Mouse (Mus musculus) midbrain, embryonic 13.5 days (tissue): ENCODE measurements around the gene Il1rap. TPM values are rescaled to one million over a fixed set of nuclear protein-coding genes. Genes with fewer than 3 reads are reported as not detected.

ENCODE experiments used
- ATAC-seq: fragments of 200-750 bp; cut with Nextera tagmentation; 2 replicates; pipeline ENCODE4 v1.8.0; 2017; ENCODE audit warnings: mild to moderate bottlenecking, moderate TSS enrichment, moderate library complexity
- H3K27ac ChIP-seq: fragments of 300-500 bp; sonication (generic); 2 replicates; pipeline ENCODE4 v1.5.1; 2015; ENCODE audit warnings: inconsistent platforms, mild to moderate bottlenecking, moderate library complexity
- H3K27me3 ChIP-seq: fragments of 300-500 bp; sonication (generic); 2 replicates; pipeline ENCODE4 v1.6.1; 2015; ENCODE audit warnings: mild to moderate bottlenecking, inconsistent platforms
- H3K36me3 ChIP-seq: fragments of 300-500 bp; sonication (generic); 2 replicates; pipeline ENCODE4 v1.6.1; 2015; ENCODE audit warnings: mild to moderate bottlenecking, inconsistent platforms
- H3K4me1 ChIP-seq: fragments of 300-500 bp; sonication (generic); replicated peaks from 2 replicates; pipeline ENCODE4 v1.6.1; 2015; ENCODE audit warnings: inconsistent platforms
- H3K4me2 ChIP-seq: fragments of 300-500 bp; sonication (generic); replicated peaks from 2 replicates; pipeline ENCODE4 v1.6.1; 2015; ENCODE audit warnings: moderate library complexity, mild to moderate bottlenecking, inconsistent platforms
- H3K4me3 ChIP-seq: fragments of 300-500 bp; sonication (generic); replicated peaks from 2 replicates; pipeline ENCODE4 v1.5.1; 2015; ENCODE audit warnings: mild to moderate bottlenecking, inconsistent platforms
- H3K9ac ChIP-seq: fragments of 300-500 bp; sonication (generic); replicated peaks from 2 replicates; pipeline ENCODE4 v1.6.1; 2015; ENCODE audit warnings: mild to moderate bottlenecking, inconsistent platforms
- H3K9me3 ChIP-seq: fragments of 300-500 bp; sonication (generic); 2 replicates; pipeline ENCODE4 v1.6.1; 2016; ENCODE audit warnings: mild to moderate bottlenecking, inconsistent platforms
- WGBS: fragments of 180-500 bp; shearing (Covaris S2); methylation state at CpG from one replicate; pipeline ENCODE4 v1.1.7; 2015; 5-methylcytosine and 5-hydroxymethylcytosine counted together
- polyA plus RNA-seq: library from polyadenylated mRNA; unstranded; fragments of >200 nt; fragmentation: Nextera tagmentation; extraction: Ambion mirVana; gene quantifications from 2 replicates; pipeline ENCODE4 v1.2.1, GENCODE M21; 2015

Gene Il1rap
- polyA plus RNA-seq, 1 experiment from 2014 or later = 6.3 TPM

GRCm38 (mm10) chr16:26700440-26701103 lies 119.1 kb downstream of the Il1rap start:
- no peak for ATAC-seq
- H3K4me1 ChIP-seq = no peaks in the 10 kb centered on the region
- H3K9me3 ChIP-seq = no peaks in the 10 kb centered on the region
- no peak overlapping the region for H3K9ac ChIP-seq
- H3K27ac ChIP-seq = no peak overlapping the region
- 85% methylated on average over 8 of the region's 8 CpGs for WGBS
- no peaks in the 10 kb centered on the region for H3K27me3 ChIP-seq
- no peaks in the 10 kb centered on the region for H3K36me3 ChIP-seq
- no peak overlapping the region for H3K4me2 ChIP-seq
- H3K4me3 ChIP-seq = no peak overlapping the region

- Histone ChIP-seq H3K9ac (no peak overlapping the region), H3K27ac (no peak overlapping the region), H3K9me3 (no peaks in the 10 kb centered on the region), H3K36me3 (no peaks in the 10 kb centered on the region), H3K4me2 (no peak overlapping the region), H3K27me3 (no peaks in the 10 kb centered on the region), H3K4me3 (no peak overlapping the region), H3K4me1 (no peaks in the 10 kb centered on the region)
- whole genome bisulfite sequencing = 73% methylated on average over 6 of the region's 6 CpGs
- ATAC-seq = no peak
Measured at GRCm38 (mm10) chr16:26705658-26706371, 124.3 kb downstream of the Il1rap start.

- Histone ChIP-seq H3K9ac (no peak overlapping the region), H3K4me1 (no peaks in the 10 kb centered on the region), H3K27ac (no peak overlapping the region), H3K36me3 (no peaks in the 10 kb centered on the region), H3K4me2 (no peak overlapping the region), H3K27me3 (no peaks in the 10 kb centered on the region), H3K4me3 (no peak overlapping the region), H3K9me3 (no peaks in the 10 kb centered on the region)
- WGBS = 75% methylated on average over 2 of the region's 2 CpGs
- ATAC-seq = no peak
Measured at GRCm38 (mm10) chr16:26706503-26706902, 125.0 kb downstream of the Il1rap start.

GRCm38 (mm10) chr16:26710922-26711321 lies 129.4 kb downstream of the Il1rap start:
- H3K4me1 ChIP-seq = no peaks in the 10 kb centered on the region
- WGBS = 80% methylated on average over 3 of the region's 3 CpGs
- no peak overlapping the region for H3K4me2 ChIP-seq
- no peaks in the 10 kb centered on the region for H3K36me3 ChIP-seq
- H3K4me3 ChIP-seq = no peak overlapping the region
- no peak for ATAC-seq
- H3K9ac ChIP-seq = no peak overlapping the region
- no peaks in the 10 kb centered on the region for H3K9me3 ChIP-seq
- no peak overlapping the region for H3K27ac ChIP-seq
- no peaks in the 10 kb centered on the region for H3K27me3 ChIP-seq

- Histone ChIP-seq H3K4me2 (no peak overlapping the region), H3K4me3 (no peak overlapping the region), H3K4me1 (no peaks in the 10 kb centered on the region), H3K9ac (no peak overlapping the region), H3K27me3 (no peaks in the 10 kb centered on the region), H3K36me3 (no peaks in the 10 kb centered on the region), H3K27ac (no peak overlapping the region), H3K9me3 (no peaks in the 10 kb centered on the region)
- WGBS = 80% methylated on average over 5 of the region's 5 CpGs
- no peak for ATAC-seq
Measured at GRCm38 (mm10) chr16:26713538-26714316, 132.2 kb downstream of the Il1rap start.

- Histone ChIP-seq H3K4me1 (no peaks in the 10 kb centered on the region), H3K4me2 (no peak overlapping the region), H3K4me3 (no peak overlapping the region), H3K27me3 (no peaks in the 10 kb centered on the region), H3K27ac (no peak overlapping the region), H3K9ac (no peak overlapping the region), H3K9me3 (no peaks in the 10 kb centered on the region), H3K36me3 (no peaks in the 10 kb centered on the region)
- ATAC-seq = no peak
- WGBS = 91% methylated on average over 11 of the region's 11 CpGs
Measured at GRCm38 (mm10) chr16:26722464-26722863, 141.0 kb downstream of the Il1rap start.

- no peak overlapping the region for H3K4me3 ChIP-seq
- H3K27ac ChIP-seq = no peak overlapping the region
- no peak overlapping the region for H3K9ac ChIP-seq
- H3K4me1 ChIP-seq = no peaks in the 10 kb centered on the region
- no peak overlapping the region for H3K4me2 ChIP-seq
- H3K36me3 ChIP-seq = no peaks in the 10 kb centered on the region
- no peak for ATAC-seq
- H3K27me3 ChIP-seq = no peaks in the 10 kb centered on the region
- 78% methylated on average over 5 of the region's 5 CpGs for WGBS
- H3K9me3 ChIP-seq = no peaks in the 10 kb centered on the region
Measured at GRCm38 (mm10) chr16:26723952-26724747, 142.6 kb downstream of the Il1rap start.

GRCm38 (mm10) chr16:26728139-26728538 lies 146.6 kb downstream of the Il1rap start:
- WGBS = 86% methylated on average over 3 of the region's 3 CpGs
- Histone ChIP-seq H3K9me3 (no peaks in the 10 kb centered on the region), H3K27ac (no peak overlapping the region), H3K9ac (no peak overlapping the region), H3K36me3 (no peaks in the 10 kb centered on the region), H3K4me3 (no peak overlapping the region), H3K4me2 (no peak overlapping the region), H3K4me1 (0 out of 2 replicates have a peak, but pooled peaks cover 6% of the 10 kb centered on the region), H3K27me3 (no peaks in the 10 kb centered on the region)
- ATAC-seq = no peak

GRCm38 (mm10) chr16:26730941-26731340 lies 149.4 kb downstream of the Il1rap start:
- no peak for ATAC-seq

GRCm38 (mm10) chr16:26732566-26732965 lies 151.1 kb downstream of the Il1rap start:
- ATAC-seq = 0 out of 2 replicates have a peak, but pooled peaks have one; percentile 53
- Histone ChIP-seq H3K36me3 (no peaks in the 10 kb centered on the region), H3K4me3 (no peak overlapping the region), H3K4me2 (no peak overlapping the region), H3K9me3 (no peaks in the 10 kb centered on the region), H3K4me1 (0 out of 2 replicates have a peak, but pooled peaks cover 6% of the 10 kb centered on the region), H3K27ac (peak overlapping the region; percentile 36; the same call in 1 of the 2 replicates), H3K9ac (no peak overlapping the region), H3K27me3 (no peaks in the 10 kb centered on the region)
- WGBS = 39% methylated on average over 3 of the region's 3 CpGs

More at GRCm38 (mm10) chr16:26730941-26731340, 149.4 kb downstream of the Il1rap start:
- no peak overlapping the region for H3K27ac ChIP-seq
- H3K27me3 ChIP-seq = no peaks in the 10 kb centered on the region
- no peaks in the 10 kb centered on the region for H3K9me3 ChIP-seq
- no peak overlapping the region for H3K9ac ChIP-seq
- no peaks in the 10 kb centered on the region for H3K36me3 ChIP-seq
- H3K4me2 ChIP-seq = no peak overlapping the region
- H3K4me1 ChIP-seq = 0 out of 2 replicates have a peak, but pooled peaks cover 6% of the 10 kb centered on the region
- H3K4me3 ChIP-seq = no peak overlapping the region
- 90% methylated on average over 1 of the region's 1 CpGs for WGBS

GRCm38 (mm10) chr16:26755381-26756155 lies 174.1 kb downstream of the Il1rap start:
- no peak for ATAC-seq
- no peaks in the 10 kb centered on the region for H3K4me1 ChIP-seq
- H3K4me3 ChIP-seq = no peak overlapping the region
- no peak overlapping the region for H3K4me2 ChIP-seq
- no peaks in the 10 kb centered on the region for H3K36me3 ChIP-seq
- 83% methylated on average over 5 of the region's 5 CpGs for WGBS
- no peak overlapping the region for H3K9ac ChIP-seq
- H3K9me3 ChIP-seq = no peaks in the 10 kb centered on the region
- no peak overlapping the region for H3K27ac ChIP-seq
- no peaks in the 10 kb centered on the region for H3K27me3 ChIP-seq
